Mouse (Mus musculus) cerebellum, postnatal 25 days (tissue): ENCODE data around the gene BC024978.

ENCODE experiments used
- DNase-seq, 2 experiments: peaks; one replicate each; pipeline ENCODE4 v3.0.0; 2021; ENCODE audit warnings: mixed read lengths in 2 of 2

BC024978 gene

GRCm38 (mm10) chr7:27259771-27260170, 64.2 kb downstream of the BC024978 start:
- DNase-seq, result peak; percentile 40 to 51
